Comparison of ENCODE assay signal across 9 mouse cellular contexts in the genomic region with DNA sequence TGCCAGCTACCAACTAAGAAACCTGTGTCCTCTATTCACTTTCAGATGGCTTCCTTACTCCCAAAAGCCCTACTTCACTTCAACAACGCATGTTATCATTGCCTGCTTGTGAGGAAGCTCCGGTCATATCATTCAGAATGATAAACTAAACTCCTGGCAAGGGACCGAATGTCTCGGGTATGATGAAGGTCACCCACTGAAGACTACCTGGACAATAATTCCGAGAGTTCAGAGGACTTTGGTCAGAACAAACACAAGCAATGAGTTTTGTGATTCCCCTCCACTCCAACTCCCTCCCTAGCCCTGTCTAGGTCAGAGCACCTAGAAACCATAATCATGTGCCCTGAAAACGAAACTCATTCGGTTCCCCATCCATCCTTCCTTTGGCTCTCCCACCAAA. TPM values are rescaled to one million over a fixed set of nuclear protein-coding genes. Genes with fewer than 3 reads are reported as not detected.
A peak's percentile ranks its signal among the peaks of the same experiment; 100 is the strongest.
DNase-seq lines count a peak whose midpoint lies in the region; ATAC-seq and TF ChIP-seq lines count a peak whose summit lies in the region.
"Had no signal": no experiment of that assay in that cellular context is flagged by ENCODE, and none has a peak within 500 bp of the region (broad histone marks: within the 10 kb centered on the region; RNA-seq: fewer than 3 reads in every experiment).

No protein-coding gene starts in this region.

- H3K27ac ChIP-seq in hindbrain, embryonic 10.5 days = no peak overlapping the region
- no peak overlapping the region for H3K27ac ChIP-seq in hindbrain, embryonic 11.5 days (ENCODE audit: low read depth, low read length)
- peak overlapping the region; percentile 66; the same call in 1 of the 2 replicates for H3K27ac ChIP-seq in cortical plate, adult 2 months (ENCODE audit: insufficient read depth, low read length)
- no peak overlapping the region for H3K27ac ChIP-seq in hindbrain, embryonic 12.5 days
- no peak overlapping the region for H3K27ac ChIP-seq in liver, embryonic 13.5 days

- no peak overlapping the region for H3K9ac ChIP-seq in hindbrain, embryonic 11.5 days (ENCODE audit: low read depth, low read length)
- H3K9ac ChIP-seq in hindbrain, embryonic 12.5 days = no peak overlapping the region
- peak overlapping the region; percentile 57 for H3K9ac ChIP-seq in liver, embryonic 13.5 days

- no peak for ATAC-seq in hindbrain, embryonic 11.5 days (ENCODE audit: low FRiP score)
- no peak for ATAC-seq in hindbrain, embryonic 12.5 days (ENCODE audit: low FRiP score)
- no peak for ATAC-seq in liver, embryonic 13.5 days (ENCODE audit: low read depth)
- no peak for ATAC-seq in megakaryocyte progenitor cell, adult 5-6 weeks (replicated peaks; ENCODE audit: poor library complexity)

- TF ChIP-seq POLR2A in cortical plate, adult 2 months (IDR thresholded peaks at IDR 0.05; ENCODE audit: extremely low read depth, insufficient read depth, low read length) = no peak

- peaks cover 19% of the 10 kb centered on the region for H3K4me1 ChIP-seq in hindbrain, embryonic 10.5 days (replicated peaks)
- H3K4me1 ChIP-seq in hindbrain, embryonic 11.5 days (replicated peaks; ENCODE audit: control insufficient read depth, insufficient read depth, low read length) = peaks cover 7% of the 10 kb centered on the region
- H3K4me1 ChIP-seq in cortical plate, adult 2 months (ENCODE audit: control insufficient read depth, insufficient read depth, low read length) = peaks cover under 1% of the 10 kb centered on the region
- peaks cover 10% of the 10 kb centered on the region for H3K4me1 ChIP-seq in hindbrain, embryonic 12.5 days
- peaks cover 8% of the 10 kb centered on the region; the same call in 1 of the 2 replicates for H3K4me1 ChIP-seq in liver, embryonic 13.5 days (replicated peaks)

- H3K36me3 ChIP-seq in hindbrain, embryonic 10.5 days = no peaks in the 10 kb centered on the region
- H3K36me3 ChIP-seq in hindbrain, embryonic 11.5 days (ENCODE audit: control insufficient read depth, insufficient read depth, low read length) = no peaks in the 10 kb centered on the region
- no peaks in the 10 kb centered on the region for H3K36me3 ChIP-seq in hindbrain, embryonic 12.5 days
- no peaks in the 10 kb centered on the region for H3K36me3 ChIP-seq in liver, embryonic 13.5 days

- H3K27me3 ChIP-seq in hindbrain, embryonic 10.5 days (ENCODE audit: insufficient read depth, poor library complexity, severe bottlenecking) = peaks cover 61% of the 10 kb centered on the region
- peaks cover 28% of the 10 kb centered on the region for H3K27me3 ChIP-seq in hindbrain, embryonic 11.5 days (ENCODE audit: control insufficient read depth, insufficient read depth, low read length)
- peaks cover 42% of the 10 kb centered on the region for H3K27me3 ChIP-seq in hindbrain, embryonic 12.5 days
- H3K27me3 ChIP-seq in liver, embryonic 13.5 days = peaks cover 36% of the 10 kb centered on the region

- no peak for DNase-seq in hindbrain, embryonic 10.5 days (ENCODE audit: low spot score)
- no peak for DNase-seq in hindbrain, embryonic 11.5 days (ENCODE audit: low spot score)
- no peak for DNase-seq in liver, embryonic 13.5 days
- DNase-seq in ovary, adult 18-20 months (ENCODE audit: low spot score) = no peak
- DNase-seq in MN1 (ENCODE audit: low spot score) = no peak
- DNase-seq: left cerebral cortex, postnatal 4 days had no signal

- TF ChIP-seq CTCF in cortical plate, adult 2 months (IDR thresholded peaks at IDR 0.05; ENCODE audit: extremely low read depth, insufficient read depth, low read length) = no peak

- H3K4me3 ChIP-seq in hindbrain, embryonic 10.5 days = peak overlapping the region; percentile 62
- H3K4me3 ChIP-seq in hindbrain, embryonic 11.5 days (ENCODE audit: low read depth, low read length) = no peak overlapping the region
- peak overlapping the region; percentile 60 for H3K4me3 ChIP-seq in cortical plate, adult 2 months (ENCODE audit: insufficient read depth, low read length)
- peak overlapping the region; percentile 44; the same call in 1 of the 2 replicates for H3K4me3 ChIP-seq in hindbrain, embryonic 12.5 days
- peak overlapping the region; percentile 57 for H3K4me3 ChIP-seq in liver, embryonic 13.5 days (replicated peaks)

- 68% methylated on average over 7 of the region's 7 CpGs for WGBS in hindbrain, embryonic 10.5 days
- WGBS in hindbrain, embryonic 11.5 days = 67% methylated on average over 7 of the region's 7 CpGs
- WGBS in hindbrain, embryonic 12.5 days = 67% methylated on average over 7 of the region's 7 CpGs
- 36% methylated on average over 7 of the region's 7 CpGs for WGBS in liver, embryonic 13.5 days (ENCODE audit: insufficient replicate concordance)

- no peaks in the 10 kb centered on the region for H3K9me3 ChIP-seq in hindbrain, embryonic 10.5 days
- H3K9me3 ChIP-seq in hindbrain, embryonic 11.5 days (ENCODE audit: control insufficient read depth, low read length) = no peaks in the 10 kb centered on the region
- no peaks in the 10 kb centered on the region for H3K9me3 ChIP-seq in hindbrain, embryonic 12.5 days (replicated peaks)
- no peaks in the 10 kb centered on the region for H3K9me3 ChIP-seq in liver, embryonic 13.5 days (replicated peaks)

- H3K4me2 ChIP-seq in hindbrain, embryonic 11.5 days (replicated peaks; ENCODE audit: low read depth, low read length) = no peak overlapping the region
- no peak overlapping the region for H3K4me2 ChIP-seq in hindbrain, embryonic 12.5 days (replicated peaks)
- peak overlapping the region; percentile 55 for H3K4me2 ChIP-seq in liver, embryonic 13.5 days

RNA-seq across cellular contexts. Expression of a gene that starts 1.2 kb away (rescaled TPM):
- 0.64 and 0.72 TPM in 2 replicates for polyA plus RNA-seq in hindbrain, embryonic 10.5 days (2016; fragmentation: Nextera tagmentation; extraction: Ambion mirVana)
- 0.86 and 0.96 TPM in 2 replicates for polyA plus RNA-seq in hindbrain, embryonic 11.5 days (2014; fragmentation: Nextera tagmentation; extraction: Ambion mirVana)
- 35.9 and 42.1 TPM in 2 replicates for polyA plus RNA-seq in cortical plate, adult 2 months (2012; rRNA removed)
- 1.0 TPM in 2 replicates for polyA plus RNA-seq in hindbrain, embryonic 12.5 days (2016; fragmentation: Nextera tagmentation; extraction: Ambion mirVana)
- 1.3 and 1.6 TPM in 2 replicates for polyA plus RNA-seq in liver, embryonic 13.5 days (2015; fragmentation: Nextera tagmentation; extraction: Ambion mirVana)
- total RNA-seq in megakaryocyte progenitor cell, adult 5-6 weeks (2015) = not detected in 2 replicates
- not detected in 2 replicates for total RNA-seq in megakaryocyte progenitor cell, adult 5-6 weeks (2017)

RNA-seq across cellular contexts. Expression of a gene that starts 35.6 kb away (rescaled TPM):
- polyA plus RNA-seq in hindbrain, embryonic 10.5 days (2016; fragmentation: Nextera tagmentation; extraction: Ambion mirVana) = 85.9 and 87.8 TPM in 2 replicates
- 109 and 114 TPM in 2 replicates for polyA plus RNA-seq in hindbrain, embryonic 11.5 days (2014; fragmentation: Nextera tagmentation; extraction: Ambion mirVana)
- 100 and 105 TPM in 2 replicates for polyA plus RNA-seq in cortical plate, adult 2 months (2012; rRNA removed)
- polyA plus RNA-seq in hindbrain, embryonic 12.5 days (2016; fragmentation: Nextera tagmentation; extraction: Ambion mirVana) = 105 and 121 TPM in 2 replicates
- polyA plus RNA-seq in liver, embryonic 13.5 days (2015; fragmentation: Nextera tagmentation; extraction: Ambion mirVana) = 189 and 193 TPM in 2 replicates
- total RNA-seq in megakaryocyte progenitor cell, adult 5-6 weeks (2015) = 217 and 227 TPM in 2 replicates
- total RNA-seq in megakaryocyte progenitor cell, adult 5-6 weeks (2017) = 65.4 and 72.7 TPM in 2 replicates

Comparison
In these comparisons a context has a peak if more than half of its experiments do, and no peak if none do; other contexts are left out.
1. RNA of a gene that starts 1.2 kb away (polyA plus RNA-seq): 35.9 to 42.1 TPM in cortical plate, adult 2 months; 1.3 to 1.6 TPM in liver, embryonic 13.5 days, 1.0 TPM in hindbrain, embryonic 12.5 days, 0.86 to 0.96 TPM in hindbrain, embryonic 11.5 days and 0.64 to 0.72 TPM in hindbrain, embryonic 10.5 days; every median in the first group is over 10 times any median in the second.